Mouse (Mus musculus): ENCODE results near the gene Flad1. TPM values are rescaled to one million over a fixed set of nuclear protein-coding genes. Genes with fewer than 3 reads are reported as not detected.
"Not testable (repeated sequence)": the region's sequence is repeated elsewhere in the genome, so short reads cannot be mapped to it uniquely, and the experiment has no call there.

Flad1 gene
- polyA plus RNA-seq, 1 experiment = 45.4 TPM

GRCm38 (mm10) chr3:89430171-89431159 lies 18.8 kb upstream of the Flad1 start, which contains the start of gene Pygo2:
Gene Pygo2 (plus strand): TSS chr3:89430214.
- no peak for TF ChIP-seq CTCF (IDR thresholded peaks at IDR 0.05; ENCODE audit: extremely low read depth, insufficient read depth, low read length)
- TF ChIP-seq POLR2A (IDR thresholded peaks at IDR 0.05; ENCODE audit: extremely low read depth, insufficient read depth, low read length) = peak; percentile 75
- peak within 1 kb of the TSS; percentile 29 for H3K27ac ChIP-seq (ENCODE audit: insufficient read depth, low read length)
- H3K4me3 ChIP-seq (ENCODE audit: insufficient read depth, low read length) = peak within 1 kb of the TSS; percentile 60
- peaks cover 3% of the 10 kb centered on the region for H3K4me1 ChIP-seq (ENCODE audit: control insufficient read depth, insufficient read depth, low read length)

- H3K27ac ChIP-seq (ENCODE audit: insufficient read depth, low read length); H3K4me1 ChIP-seq (ENCODE audit: control insufficient read depth, insufficient read depth, low read length); H3K4me3 ChIP-seq (ENCODE audit: insufficient read depth, low read length): not testable (repeated sequence)
Observed at GRCm38 (mm10) chr3:89429021-89429420, 17.4 kb upstream of the Flad1 start.

GRCm38 (mm10) chr3:89425876-89426275 lies 14.2 kb upstream of the Flad1 start:
- no peak overlapping the region for H3K27ac ChIP-seq (ENCODE audit: insufficient read depth, low read length)
- TF ChIP-seq CTCF (IDR thresholded peaks at IDR 0.05; ENCODE audit: extremely low read depth, insufficient read depth, low read length) (no peak), POLR2A (IDR thresholded peaks at IDR 0.05; ENCODE audit: extremely low read depth, insufficient read depth, low read length) (no peak)
- peaks cover 2% of the 10 kb centered on the region; the same call in 1 of the 2 replicates for H3K4me1 ChIP-seq (ENCODE audit: control insufficient read depth, insufficient read depth, low read length)
- no peak overlapping the region for H3K4me3 ChIP-seq (ENCODE audit: insufficient read depth, low read length)

GRCm38 (mm10) chr3:89425141-89425525 lies 13.5 kb upstream of the Flad1 start:
- no peak overlapping the region for H3K27ac ChIP-seq (ENCODE audit: insufficient read depth, low read length)
- H3K4me1 ChIP-seq (ENCODE audit: control insufficient read depth, insufficient read depth, low read length) = peaks cover 3% of the 10 kb centered on the region; the same call in 1 of the 2 replicates
- TF ChIP-seq POLR2A (IDR thresholded peaks at IDR 0.05; ENCODE audit: extremely low read depth, insufficient read depth, low read length) (no peak), CTCF (IDR thresholded peaks at IDR 0.05; ENCODE audit: extremely low read depth, insufficient read depth, low read length) (no peak)
- H3K4me3 ChIP-seq (ENCODE audit: insufficient read depth, low read length) = no peak overlapping the region

DNA sequence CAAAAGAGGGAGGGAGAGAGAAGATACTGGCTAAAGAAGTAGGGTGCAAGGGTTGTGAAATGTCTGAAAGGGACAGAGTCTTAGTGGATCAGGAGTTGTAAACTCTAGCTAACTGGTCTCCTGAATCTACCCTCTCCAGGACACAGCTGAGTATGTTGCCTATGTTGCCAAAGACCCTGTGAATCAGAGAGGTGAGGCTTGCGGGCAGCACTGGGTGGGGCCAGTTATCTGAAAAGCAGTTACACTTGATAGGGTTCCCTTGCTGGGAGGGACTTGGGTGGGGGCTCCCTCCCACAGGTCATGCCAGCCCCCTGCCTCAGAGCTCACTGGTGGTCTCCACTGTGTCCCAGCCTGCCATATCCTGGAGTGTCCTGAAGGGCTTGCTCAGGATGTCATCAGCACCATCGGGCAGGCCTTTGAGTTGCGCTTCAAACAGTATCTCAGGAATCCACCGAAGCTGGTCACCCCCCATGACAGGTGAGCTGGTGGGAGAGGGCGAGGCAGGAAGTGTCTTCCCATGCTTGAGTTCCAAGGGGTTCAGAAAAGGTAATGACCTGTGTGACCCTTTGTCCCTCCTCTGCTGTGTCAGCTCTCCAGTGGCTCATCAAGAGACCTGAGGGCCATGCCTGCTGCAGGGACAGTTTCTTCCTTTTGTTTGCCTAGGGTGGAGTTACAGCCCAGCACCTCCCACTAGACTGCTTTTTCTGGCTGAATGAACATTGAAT lies 12.9 kb upstream of the Flad1 start:
- Histone ChIP-seq H3K4me1 (ENCODE audit: control insufficient read depth, insufficient read depth, low read length) (peaks cover 3% of the 10 kb centered on the region; the same call in 1 of the 2 replicates), H3K27ac (ENCODE audit: insufficient read depth, low read length) (no peak overlapping the region), H3K4me3 (ENCODE audit: insufficient read depth, low read length) (no peak overlapping the region)
- no peak for TF ChIP-seq CTCF (IDR thresholded peaks at IDR 0.05; ENCODE audit: extremely low read depth, insufficient read depth, low read length)
- TF ChIP-seq POLR2A (IDR thresholded peaks at IDR 0.05; ENCODE audit: extremely low read depth, insufficient read depth, low read length) = no peak

DNA sequence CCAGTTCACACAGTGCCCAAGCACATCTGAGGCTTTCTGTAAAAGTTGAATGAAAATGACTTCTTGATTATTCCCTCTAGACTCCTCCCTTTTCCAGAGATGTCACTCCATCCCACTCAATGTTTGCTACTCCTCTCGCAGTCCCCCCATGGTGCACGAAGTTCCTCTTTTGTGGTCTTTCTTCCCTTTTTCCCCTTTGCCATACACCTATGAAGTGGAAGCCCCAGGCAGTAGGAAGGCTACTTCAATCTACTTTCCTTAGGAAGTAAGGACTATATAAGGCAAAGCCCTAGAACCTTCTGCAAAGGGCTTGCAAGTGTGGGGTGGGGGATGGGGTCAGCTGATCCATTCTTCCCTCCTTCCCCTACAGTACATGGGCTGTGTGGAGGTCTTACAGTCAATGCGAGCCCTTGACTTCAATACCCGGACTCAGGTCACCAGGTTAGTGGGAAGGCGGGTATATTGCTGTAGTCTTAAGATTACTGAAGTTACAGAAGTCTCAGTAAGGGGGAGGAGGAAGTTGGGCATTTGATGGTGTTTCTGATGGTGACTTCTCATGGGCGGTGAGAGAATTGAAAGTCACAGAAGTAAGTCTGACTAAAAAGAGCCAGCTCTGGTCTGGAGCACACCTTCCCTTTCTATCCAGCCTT lies 11.0 kb upstream of the Flad1 start:
- Histone ChIP-seq H3K4me3 (ENCODE audit: insufficient read depth, low read length) (no peak overlapping the region; the same call in 1 of the 2 replicates), H3K4me1 (ENCODE audit: control insufficient read depth, insufficient read depth, low read length) (peaks cover 3% of the 10 kb centered on the region; the same call in 1 of the 2 replicates), H3K27ac (ENCODE audit: insufficient read depth, low read length) (no peak overlapping the region)
- TF ChIP-seq CTCF (IDR thresholded peaks at IDR 0.05; ENCODE audit: extremely low read depth, insufficient read depth, low read length) (no peak), POLR2A (IDR thresholded peaks at IDR 0.05; ENCODE audit: extremely low read depth, insufficient read depth, low read length) (no peak)

- Histone ChIP-seq H3K4me3 (ENCODE audit: insufficient read depth, low read length) (peak overlapping the region; percentile 22), H3K4me1 (ENCODE audit: control insufficient read depth, insufficient read depth, low read length) (peaks cover 3% of the 10 kb centered on the region; the same call in 1 of the 2 replicates), H3K27ac (ENCODE audit: insufficient read depth, low read length) (0 out of 2 replicates have a peak overlapping the region, but pooled peaks have one; percentile 14)
- TF ChIP-seq CTCF (IDR thresholded peaks at IDR 0.05; ENCODE audit: extremely low read depth, insufficient read depth, low read length) (no peak), POLR2A (IDR thresholded peaks at IDR 0.05; ENCODE audit: extremely low read depth, insufficient read depth, low read length) (no peak)
Observed at GRCm38 (mm10) chr3:89421810-89422473, 10.3 kb upstream of the Flad1 start.

DNA sequence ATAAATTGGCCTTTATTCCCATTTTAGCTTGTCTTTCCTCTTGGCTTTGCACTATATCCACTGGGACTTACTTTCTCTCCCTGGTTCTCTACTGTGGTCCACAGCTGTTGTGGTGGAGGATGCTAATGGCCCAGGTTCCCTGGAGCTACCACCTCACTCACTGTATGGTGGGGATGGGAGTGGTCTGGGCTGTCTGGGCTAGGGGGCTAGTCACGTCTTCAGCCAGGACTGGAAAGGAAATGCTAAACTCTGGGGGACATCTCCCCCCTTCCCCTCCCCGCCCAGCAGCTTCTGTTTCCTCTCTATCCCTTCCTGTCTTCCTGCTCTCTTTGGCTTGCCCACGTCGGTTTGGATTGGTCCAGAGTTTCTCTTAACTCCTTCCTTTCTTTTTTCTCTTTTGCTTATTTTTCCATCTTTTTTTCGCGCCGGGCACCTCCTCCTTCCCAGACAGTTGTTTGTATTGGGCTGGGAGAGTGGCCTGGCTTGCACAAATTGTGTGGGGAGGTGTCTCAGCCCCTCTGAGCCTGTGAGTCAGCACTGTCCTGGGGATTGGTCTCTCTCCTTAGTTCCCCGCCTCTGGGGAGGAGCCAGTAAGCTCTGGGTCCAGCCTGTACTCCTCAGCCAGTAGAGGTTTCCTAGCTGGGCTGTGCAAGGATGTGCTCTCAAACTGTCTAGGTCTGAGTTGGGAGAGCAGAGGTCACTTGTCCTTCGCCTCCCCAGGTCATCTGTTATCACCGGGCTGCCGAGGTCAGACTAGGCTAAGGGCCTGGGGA lies 9.5 kb upstream of the Flad1 start:
- Histone ChIP-seq H3K27ac (ENCODE audit: insufficient read depth, low read length) (0 out of 2 replicates have a peak overlapping the region, but pooled peaks have one; percentile 14), H3K4me3 (ENCODE audit: insufficient read depth, low read length) (peak overlapping the region; percentile 22; the same call in 1 of the 2 replicates), H3K4me1 (ENCODE audit: control insufficient read depth, insufficient read depth, low read length) (peaks cover 3% of the 10 kb centered on the region; the same call in 1 of the 2 replicates)
- TF ChIP-seq CTCF (IDR thresholded peaks at IDR 0.05; ENCODE audit: extremely low read depth, insufficient read depth, low read length) = no peak
- TF ChIP-seq POLR2A (IDR thresholded peaks at IDR 0.05; ENCODE audit: extremely low read depth, insufficient read depth, low read length) = peak; percentile 98
